Mouse (Mus musculus) hindbrain, postnatal 0 days (tissue): ENCODE measurements around the gene Tmem239. TPM values are rescaled to one million over a fixed set of nuclear protein-coding genes. Genes with fewer than 3 reads are reported as not detected.
A peak's percentile ranks its signal among the peaks of the same experiment; 100 is the strongest.

Experiments used
- ATAC-seq: fragments of 200-750 bp; cut with Nextera tagmentation; 2 replicates; pipeline ENCODE4 v1.8.0; 2017; ENCODE audit warnings: mild to moderate bottlenecking, moderate TSS enrichment, moderate library complexity
- DNase-seq: peaks from one replicate; pipeline ENCODE4 v3.0.0-alpha.2; 2015; ENCODE audit warnings: low spot score
- H3K27ac ChIP-seq: fragments of 300-500 bp; sonication (generic); 2 replicates; pipeline ENCODE4 v1.5.1; 2014; ENCODE audit warnings: mild to moderate bottlenecking
- H3K27me3 ChIP-seq: fragments of 300-500 bp; sonication (generic); 2 replicates; pipeline ENCODE4 v1.6.1; 2014; ENCODE audit warnings: low read length, mixed read lengths; ENCODE audit not compliant: insufficient read depth
- H3K36me3 ChIP-seq: fragments of 300-500 bp; sonication (generic); 2 replicates; pipeline ENCODE4 v1.6.1; 2014; ENCODE audit warnings: low read length, mixed read lengths; ENCODE audit not compliant: insufficient read depth
- H3K4me1 ChIP-seq: fragments of 300-500 bp; sonication (generic); 2 replicates; pipeline ENCODE4 v1.6.1; 2014; ENCODE audit warnings: antibody characterized with exemption, low read length, mixed read lengths; ENCODE audit not compliant: insufficient read depth
- H3K4me2 ChIP-seq: fragments of 300-500 bp; sonication (generic); 2 replicates; pipeline ENCODE4 v1.6.1; 2014; ENCODE audit warnings: low read depth, mild to moderate bottlenecking, low read length, moderate library complexity, mixed read lengths
- H3K4me3 ChIP-seq: fragments of 300-500 bp; sonication (generic); 2 replicates; pipeline ENCODE4 v1.5.1; 2014; ENCODE audit warnings: low read length
- H3K9ac ChIP-seq: fragments of 300-500 bp; sonication (generic); replicated peaks from 2 replicates; pipeline ENCODE4 v1.6.1; 2014; ENCODE audit warnings: mild to moderate bottlenecking, low read length, moderate library complexity, mixed read lengths
- H3K9me3 ChIP-seq: fragments of 300-500 bp; sonication (generic); 2 replicates; pipeline ENCODE4 v1.6.1; 2016; ENCODE audit warnings: low read length, mixed read lengths
- CTCF ChIP-seq: IDR thresholded peaks from 2 replicates; pipeline ENCODE4 v1.5.1; 2016; ENCODE audit warnings: antibody characterized with exemption, control low read depth, low read depth
- WGBS: fragments of 180-500 bp; shearing (Covaris S2); extraction: QIAGEN DNeasy Blood & Tissue Kit; methylation state at CpG from one replicate; pipeline ENCODE4 v1.1.7; 2014; 5-methylcytosine and 5-hydroxymethylcytosine counted together
- polyA plus RNA-seq: library from polyadenylated mRNA; unstranded; fragments of >200 nt; fragmentation: Nextera tagmentation; extraction: Ambion mirVana; gene quantifications from 2 replicates; pipeline ENCODE4 v1.2.1, GENCODE M21; 2015
- total RNA-seq: library from RNA; depleted of rRNA; stranded (reverse); fragments of >200 nt; gene quantifications from 2 replicates; pipeline ENCODE4 v1.2.3, GENCODE M21; 2014

The Tmem239 gene
- total and polyA plus RNA-seq, 2 experiments from 2014 or later, result not detected

DNA sequence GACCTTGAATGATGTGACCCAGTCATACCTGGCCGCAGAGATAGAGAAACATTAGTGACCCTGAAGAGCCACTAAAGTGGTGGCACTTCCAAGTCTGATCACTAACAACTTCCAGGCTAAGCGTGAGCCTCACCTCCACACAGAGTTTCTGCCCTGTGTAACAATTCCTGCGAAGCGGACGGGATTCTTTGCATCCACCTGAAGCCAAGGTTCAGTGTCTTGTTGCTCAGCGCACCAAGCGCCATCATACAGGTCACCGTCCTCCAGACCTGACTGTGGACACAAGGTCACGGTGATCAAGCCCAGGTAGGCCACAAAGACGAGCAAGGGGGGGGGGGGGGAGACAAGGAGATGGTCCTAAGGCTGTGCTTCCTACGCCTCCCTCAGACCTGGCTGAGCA is 10.6 kb upstream of the Tmem239 start:
- 96% methylated on average over 11 of the region's 11 CpGs for WGBS
- ATAC-seq, result no peak
- Histone ChIP-seq H3K27ac (no peak overlapping the region), H3K36me3 (peaks cover 10% of the 10 kb centered on the region; the same call in 1 of the 2 replicates), H3K4me3 (no peak overlapping the region), H3K27me3 (no peaks in the 10 kb centered on the region), H3K4me2 (no peak overlapping the region), H3K9me3 (no peaks in the 10 kb centered on the region), H3K9ac (no peak overlapping the region), H3K4me1 (peaks cover 3% of the 10 kb centered on the region; the same call in 1 of the 2 replicates)
- no peak for DNase-seq
- no peak for TF ChIP-seq CTCF

DNA sequence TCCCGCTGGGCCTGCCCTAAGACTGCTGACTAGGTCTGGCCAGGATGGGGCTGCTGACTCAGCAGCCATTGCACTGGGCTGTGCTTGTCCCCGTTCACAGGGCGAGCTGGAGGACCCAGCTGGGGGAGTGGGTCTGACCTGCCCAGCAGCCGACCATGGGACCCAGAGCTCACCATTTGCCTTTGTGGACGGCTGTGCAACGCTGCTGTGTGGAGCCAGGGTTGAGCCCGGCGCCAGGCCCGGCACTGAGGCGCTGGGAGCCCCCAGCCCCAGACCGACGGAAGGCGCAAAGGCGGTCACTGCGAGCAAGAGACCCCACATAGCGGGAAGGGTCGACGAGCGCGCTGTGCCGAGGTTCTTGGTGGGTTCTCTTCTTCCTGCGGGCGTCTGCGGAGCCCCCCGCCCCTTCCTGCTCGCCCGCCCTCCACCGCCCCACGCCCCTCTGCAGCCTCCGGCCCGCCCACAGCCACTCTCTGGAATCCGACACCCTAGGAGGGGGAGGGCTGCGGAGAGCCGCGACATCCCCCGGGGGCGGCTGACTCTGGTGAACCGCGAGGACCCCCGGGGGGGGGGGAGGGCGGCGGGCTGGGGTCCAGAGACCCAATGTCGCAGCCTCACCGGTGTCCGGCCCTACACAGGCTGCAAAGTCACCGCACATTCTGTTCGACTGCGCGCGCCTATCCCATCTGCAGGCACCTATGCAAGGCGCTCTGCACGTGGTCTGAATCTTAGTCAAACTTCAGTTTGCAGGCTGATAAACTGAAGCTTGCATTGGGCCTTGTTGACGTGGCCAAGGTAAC is 8.9 kb upstream of the Tmem239 start, which contains the start of gene Cpxm1:
Gene Cpxm1 (minus strand): TSS at position 389 of the 800 bp plus-strand sequence.
- Histone ChIP-seq H3K9me3 (no peaks in the 10 kb centered on the region), H3K36me3 (peaks cover 7% of the 10 kb centered on the region; the same call in 1 of the 2 replicates), H3K4me3 (peak within 1 kb of the TSS; percentile 52), H3K4me2 (peak within 1 kb of the TSS; percentile 94), H3K4me1 (peaks cover 3% of the 10 kb centered on the region; the same call in 1 of the 2 replicates), H3K9ac (peak within 1 kb of the TSS; percentile 57), H3K27me3 (no peaks in the 10 kb centered on the region), H3K27ac (no peak within 1 kb of the TSS)
- DNase-seq (peak; percentile 40), ATAC-seq (peak; percentile 85)
- under 1% methylated on average over 40 of the region's 53 CpGs for WGBS
- TF ChIP-seq CTCF, result no peak

GRCm38 (mm10) chr2:130398091-130398490 is 8.2 kb upstream of the Tmem239 start:
- WGBS, result 21% methylated on average over 14 of the region's 14 CpGs
- H3K4me3 ChIP-seq, result peak overlapping the region; percentile 52
- no peak overlapping the region for H3K27ac ChIP-seq
- ATAC-seq, result no peak
- peaks cover 5% of the 10 kb centered on the region; the same call in 1 of the 2 replicates for H3K36me3 ChIP-seq
- no peaks in the 10 kb centered on the region for H3K27me3 ChIP-seq
- TF ChIP-seq CTCF, result no peak
- H3K9me3 ChIP-seq, result no peaks in the 10 kb centered on the region
- H3K4me1 ChIP-seq, result peaks cover 3% of the 10 kb centered on the region; the same call in 1 of the 2 replicates
- no peak overlapping the region for H3K9ac ChIP-seq
- H3K4me2 ChIP-seq, result peak overlapping the region; percentile 94
- DNase-seq, result no peak

DNA sequence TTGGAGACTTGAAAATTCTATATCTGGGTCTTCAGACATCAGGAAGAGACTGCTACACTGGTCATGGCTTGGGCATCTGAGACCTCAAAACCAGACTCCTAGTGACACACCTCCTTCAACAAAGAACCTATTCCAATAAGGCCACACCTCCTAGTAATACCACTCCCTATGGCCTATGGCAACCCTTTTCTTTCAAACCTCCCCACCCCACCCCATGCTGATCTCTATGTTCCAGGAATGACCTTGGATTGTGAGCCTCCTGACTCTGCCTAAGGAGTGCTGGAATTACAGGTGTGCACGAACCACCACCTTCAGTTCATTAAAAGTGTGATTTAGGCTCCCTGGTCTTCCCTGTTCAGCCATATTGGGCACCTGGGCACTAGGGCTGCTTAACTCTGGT is 6.2 kb upstream of the Tmem239 start:
- Histone ChIP-seq H3K4me2 (no peak overlapping the region), H3K4me1 (peaks cover 3% of the 10 kb centered on the region; the same call in 1 of the 2 replicates), H3K27me3 (no peaks in the 10 kb centered on the region), H3K36me3 (no peaks in the 10 kb centered on the region), H3K9me3 (no peaks in the 10 kb centered on the region), H3K27ac (no peak overlapping the region), H3K4me3 (no peak overlapping the region), H3K9ac (no peak overlapping the region)
- no peak for TF ChIP-seq CTCF
- 96% methylated on average over 1 of the region's 1 CpGs for WGBS
- DNase-seq, result no peak
- ATAC-seq, result no peak

GRCm38 (mm10) chr2:130401891-130402290 is 4.4 kb upstream of the Tmem239 start:
- H3K27me3 ChIP-seq, result no peaks in the 10 kb centered on the region
- H3K9me3 ChIP-seq, result no peaks in the 10 kb centered on the region
- TF ChIP-seq CTCF, result no peak
- DNase-seq (no peak), ATAC-seq (no peak)
- WGBS, result 83% methylated on average over 4 of the region's 4 CpGs
- H3K9ac ChIP-seq, result no peak overlapping the region
- H3K36me3 ChIP-seq, result no peaks in the 10 kb centered on the region
- no peak overlapping the region for H3K27ac ChIP-seq
- no peak overlapping the region for H3K4me3 ChIP-seq
- no peak overlapping the region for H3K4me2 ChIP-seq
- H3K4me1 ChIP-seq, result peaks cover 3% of the 10 kb centered on the region; the same call in 1 of the 2 replicates

DNA sequence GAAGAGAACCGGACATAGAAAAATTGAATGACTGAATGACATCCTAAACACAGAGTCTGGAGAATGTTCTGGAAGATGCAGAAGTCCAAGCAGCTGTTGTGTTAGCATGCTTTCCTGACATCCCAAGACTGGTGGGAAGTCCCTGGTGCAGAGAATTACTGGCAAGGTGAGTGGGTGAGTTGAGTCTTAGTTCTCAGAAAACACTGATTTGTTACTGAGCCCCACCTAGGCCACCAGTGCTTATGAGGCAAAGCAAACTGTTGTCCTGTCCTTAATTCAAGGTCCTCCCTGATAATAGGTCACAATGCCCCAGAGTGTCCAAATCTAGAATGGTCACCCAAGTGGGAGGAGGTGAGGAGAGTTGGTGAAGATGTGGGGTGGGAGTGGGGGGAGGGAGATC is 1.3 kb upstream of the Tmem239 start, which contains the start of the genes Gm28372 and 1700020A23Rik:
Gene Gm28372 (plus strand): TSS at position 301 of the 400 bp plus-strand sequence.
Gene 1700020A23Rik (plus strand): TSS at position 321 of the 400 bp plus-strand sequence.
- 0 out of 2 replicates have a peak, but pooled peaks cover 3% of the 10 kb centered on the region for H3K4me1 ChIP-seq
- no peaks in the 10 kb centered on the region for H3K36me3 ChIP-seq
- ATAC-seq (no peak), DNase-seq (no peak)
- H3K27me3 ChIP-seq, result no peaks in the 10 kb centered on the region
- 81% methylated on average over 1 of the region's 1 CpGs for WGBS
- H3K9me3 ChIP-seq, result no peaks in the 10 kb centered on the region
- no peak within 1 kb of the TSS for H3K27ac ChIP-seq
- TF ChIP-seq CTCF, result no peak
- H3K4me2 ChIP-seq, result no peak within 1 kb of the TSS
- H3K4me3 ChIP-seq, result no peak within 1 kb of the TSS
- H3K9ac ChIP-seq, result no peak within 1 kb of the TSS
